Mouse (Mus musculus) midbrain, embryonic 16.5 days (tissue): ENCODE data around the gene Ifna14. TPM values are rescaled to one million over a fixed set of nuclear protein-coding genes. Genes with fewer than 3 reads are reported as not detected.

Source experiments
- ATAC-seq: fragments of 200-750 bp; cut with Nextera tagmentation; 2 replicates; pipeline ENCODE4 v1.8.0; 2017; ENCODE audit warnings: moderate TSS enrichment
- H3K27ac ChIP-seq: fragments of 300-500 bp; sonication (generic); 2 replicates; pipeline ENCODE4 v1.5.1; 2014; ENCODE audit warnings: mild to moderate bottlenecking, low read length, mixed read lengths
- H3K27me3 ChIP-seq: fragments of 300-500 bp; sonication (generic); 2 replicates; pipeline ENCODE4 v1.6.1; 2014; ENCODE audit warnings: low read depth, low read length, mixed read lengths; ENCODE audit not compliant: control insufficient read depth, insufficient read depth
- H3K36me3 ChIP-seq: fragments of 300-500 bp; sonication (generic); 2 replicates; pipeline ENCODE4 v1.6.1; 2014; ENCODE audit warnings: mild to moderate bottlenecking, low read length, moderate library complexity, mixed read lengths; ENCODE audit not compliant: control insufficient read depth, insufficient read depth
- H3K4me1 ChIP-seq: fragments of 300-500 bp; sonication (generic); 2 replicates; pipeline ENCODE4 v1.6.1; 2014; ENCODE audit warnings: mild to moderate bottlenecking, low read length, mixed read lengths; ENCODE audit not compliant: control insufficient read depth, insufficient read depth
- H3K4me2 ChIP-seq: fragments of 300-500 bp; sonication (generic); 2 replicates; pipeline ENCODE4 v1.6.1; 2014; ENCODE audit warnings: mild to moderate bottlenecking, low read length, mixed read lengths
- H3K4me3 ChIP-seq: fragments of 300-500 bp; sonication (generic); 2 replicates; pipeline ENCODE4 v1.5.1; 2014; ENCODE audit warnings: low read depth, mild to moderate bottlenecking, low read length, moderate library complexity, mixed read lengths
- H3K9ac ChIP-seq: fragments of 300-500 bp; sonication (generic); 2 replicates; pipeline ENCODE4 v1.6.1; 2014; ENCODE audit warnings: low read depth, low read length, mixed read lengths
- H3K9me3 ChIP-seq: fragments of 300-500 bp; sonication (generic); replicated peaks from 2 replicates; pipeline ENCODE4 v1.6.1; 2014; ENCODE audit warnings: mild to moderate bottlenecking, low read length, mixed read lengths; ENCODE audit not compliant: control insufficient read depth, poor library complexity, severe bottlenecking
- WGBS: fragments of 180-500 bp; shearing (Covaris S2); extraction: QIAGEN DNeasy Blood & Tissue Kit; methylation state at CpG from one replicate; pipeline ENCODE4 v1.1.7; 2014; 5-methylcytosine and 5-hydroxymethylcytosine counted together
- polyA plus RNA-seq: library from polyadenylated mRNA; unstranded; fragments of >200 nt; fragmentation: Nextera tagmentation; extraction: Ambion mirVana; gene quantifications from 2 replicates; pipeline ENCODE4 v1.2.1, GENCODE M21; 2015

Gene Ifna14
- polyA plus RNA-seq, 1 experiment from 2014 or later, result not detected

GRCm38 (mm10) chr4:88522674-88523073 lies 48.9 kb downstream of the Ifna14 start, which contains the start of gene Ifnb1:
TSS of gene Ifnb1 (minus strand) at chr4:88522774.
- no peaks in the 10 kb centered on the region for H3K27me3 ChIP-seq
- 90% methylated on average over 4 of the region's 4 CpGs for WGBS
- H3K4me3 ChIP-seq, result no peak within 1 kb of the TSS
- H3K9ac ChIP-seq, result no peak within 1 kb of the TSS
- H3K27ac ChIP-seq, result no peak within 1 kb of the TSS
- no peaks in the 10 kb centered on the region for H3K4me1 ChIP-seq
- ATAC-seq, result no peak
- no peak within 1 kb of the TSS for H3K4me2 ChIP-seq
- no peaks in the 10 kb centered on the region for H3K9me3 ChIP-seq
- no peaks in the 10 kb centered on the region for H3K36me3 ChIP-seq

Other genes with a start within 250 kb of the Ifna14 start
- 2.7 and 3.8 TPM in 2 replicates for gene Hacd4, start 132.9 kb downstream of the Ifna14 start, polyA plus RNA-seq
- gene Ifnb1, start 49.0 kb downstream of the Ifna14 start, polyA plus RNA-seq, result not detected in 2 replicates
- gene Ifna15, start 13.6 kb downstream of the Ifna14 start, polyA plus RNA-seq, result not detected in 2 replicates
- not detected in 2 replicates for gene Ifna9, start 20.6 kb upstream of the Ifna14 start, polyA plus RNA-seq
- gene Ifna12, start 31.6 kb upstream of the Ifna14 start, polyA plus RNA-seq, result not detected in 2 replicates
- not detected in 2 replicates for gene C87499, start 62.6 kb upstream of the Ifna14 start, polyA plus RNA-seq
- not detected in 2 replicates for gene Ifna13, start 72.7 kb upstream of the Ifna14 start, polyA plus RNA-seq
- gene Ifna16, start 105.1 kb upstream of the Ifna14 start, polyA plus RNA-seq, result not detected in 2 replicates
- gene Ifna2, start 112.1 kb upstream of the Ifna14 start, polyA plus RNA-seq, result not detected in 2 replicates
- not detected in 2 replicates for gene Ifnab, start 119.6 kb upstream of the Ifna14 start, polyA plus RNA-seq
- gene Gm26566, start 150.0 kb upstream of the Ifna14 start, polyA plus RNA-seq, result 1.3 and 1.7 TPM in 2 replicates
- gene Klhl9, start 150.7 kb upstream of the Ifna14 start, polyA plus RNA-seq, result 115 and 125 TPM in 2 replicates
- gene Gm13271, start 183.1 kb upstream of the Ifna14 start, polyA plus RNA-seq, result not detected in 2 replicates
- gene Gm13283, start 188.3 kb upstream of the Ifna14 start, polyA plus RNA-seq, result not detected in 2 replicates
- not detected in 2 replicates for gene Gm13290, start 202.0 kb upstream of the Ifna14 start, polyA plus RNA-seq
- gene Gm13289, start 205.1 kb upstream of the Ifna14 start, polyA plus RNA-seq, result not detected in 2 replicates
- not detected in 2 replicates for gene Gm13272, start 208.1 kb upstream of the Ifna14 start, polyA plus RNA-seq
- gene Ifnz, start 210.3 kb upstream of the Ifna14 start, polyA plus RNA-seq, result not detected in 2 replicates
- gene Gm13276, start 213.9 kb upstream of the Ifna14 start, polyA plus RNA-seq, result not detected in 2 replicates
- gene Gm13277, start 216.8 kb upstream of the Ifna14 start, polyA plus RNA-seq, result not detected in 2 replicates
- not detected in 2 replicates for gene Gm13278, start 219.8 kb upstream of the Ifna14 start, polyA plus RNA-seq
- gene Gm13275, start 222.7 kb upstream of the Ifna14 start, polyA plus RNA-seq, result not detected in 2 replicates
- gene Gm13279, start 225.6 kb upstream of the Ifna14 start, polyA plus RNA-seq, result not detected in 2 replicates
- gene Gm13285, start 227.9 kb upstream of the Ifna14 start, polyA plus RNA-seq, result not detected in 2 replicates
- gene Gm13287, start 231.5 kb upstream of the Ifna14 start, polyA plus RNA-seq, result not detected in 2 replicates
- not detected in 2 replicates for gene Gm13288, start 233.7 kb upstream of the Ifna14 start, polyA plus RNA-seq
- gene Ifna7, start 244.4 kb upstream of the Ifna14 start, polyA plus RNA-seq, result not detected in 2 replicates
- gene Ifna11, start 248.2 kb upstream of the Ifna14 start, polyA plus RNA-seq, result not detected in 2 replicates